Mouse (Mus musculus): Measurements from ENCODE around the gene Nipbl.

GRCm38 (mm10) chr15:8282155-8282554 lies 162.1 kb downstream of the Nipbl start:
- TF ChIP-seq CTCF (IDR thresholded peaks at IDR 0.05; ENCODE audit: control insufficient read depth, insufficient read depth, low read length) = no peak
- no peak for TF ChIP-seq POLR2A (IDR thresholded peaks at IDR 0.05; ENCODE audit: borderline replicate concordance, control insufficient read depth, low read depth, low read length)

All from bone marrow, adult 2 months (tissue).